Mouse (Mus musculus) forebrain, embryonic 16.5 days (tissue): ENCODE data around the gene Plk1. TPM values are rescaled to one million over a fixed set of nuclear protein-coding genes. Genes with fewer than 3 reads are reported as not detected.
A peak's percentile ranks its signal among the peaks of the same experiment; 100 is the strongest.

Experiments used
- ATAC-seq: fragments of 200-750 bp; cut with Nextera tagmentation; 2 replicates; pipeline ENCODE4 v1.8.0; 2017; ENCODE audit warnings: mild to moderate bottlenecking, moderate library complexity
- H3K27ac ChIP-seq: fragments of 300-500 bp; sonication (generic); 2 replicates; pipeline ENCODE4 v1.5.1; 2014; ENCODE audit warnings: low read length, control low read depth
- H3K27me3 ChIP-seq: fragments of 300-500 bp; sonication (generic); replicated peaks from 2 replicates; pipeline ENCODE4 v1.6.1; 2014; ENCODE audit warnings: low read length; ENCODE audit not compliant: control insufficient read depth, insufficient read depth
- H3K36me3 ChIP-seq: fragments of 300-500 bp; sonication (generic); 2 replicates; pipeline ENCODE4 v1.6.1; 2014; ENCODE audit not compliant: control insufficient read depth, insufficient read depth
- H3K4me1 ChIP-seq: fragments of 300-500 bp; sonication (generic); replicated peaks from 2 replicates; pipeline ENCODE4 v1.6.1; 2014; ENCODE audit warnings: low read length; ENCODE audit not compliant: control insufficient read depth, insufficient read depth
- H3K4me2 ChIP-seq: fragments of 300-500 bp; sonication (generic); 2 replicates; pipeline ENCODE4 v1.6.1; 2014; ENCODE audit warnings: mild to moderate bottlenecking, low read length, control low read depth
- H3K4me3 ChIP-seq: fragments of 300-500 bp; sonication (generic); replicated peaks from 2 replicates; pipeline ENCODE4 v1.5.1; 2014; ENCODE audit warnings: mild to moderate bottlenecking, low read length, control low read depth
- H3K9ac ChIP-seq: fragments of 300-500 bp; sonication (generic); replicated peaks from 2 replicates; pipeline ENCODE4 v1.6.1; 2014; ENCODE audit warnings: low read depth, low read length, control low read depth
- H3K9me3 ChIP-seq: fragments of 300-500 bp; sonication (generic); 2 replicates; pipeline ENCODE4 v1.6.1; 2016; ENCODE audit warnings: low read length; ENCODE audit not compliant: control insufficient read depth
- WGBS: fragments of 180-500 bp; shearing (Covaris S2); extraction: QIAGEN DNeasy Blood & Tissue Kit; methylation state at CpG from one replicate; pipeline ENCODE4 v1.1.7; 2014; 5-methylcytosine and 5-hydroxymethylcytosine counted together
- polyA plus RNA-seq: library from polyadenylated mRNA; unstranded; fragments of >200 nt; fragmentation: Nextera tagmentation; extraction: Ambion mirVana; gene quantifications from 2 replicates; pipeline ENCODE4 v1.2.1, GENCODE M21; 2015

Gene Plk1
- polyA plus RNA-seq, 1 experiment from 2014 or later: 46.2 TPM

- no peak overlapping the region for H3K9ac ChIP-seq
- ATAC-seq: no peak
These were observed 49.2 kb downstream of the Plk1 start for GRCm38 (mm10) chr7:122208276-122209021.

GRCm38 (mm10) chr7:122219315-122219801 lies 60.1 kb downstream of the Plk1 start, which contains the start of gene Chp2:
Gene Chp2, plus strand, starts transcription at chr7:122219496.
- H3K36me3 ChIP-seq: no peaks in the 10 kb centered on the region
- H3K9me3 ChIP-seq: no peaks in the 10 kb centered on the region
- H3K4me1 ChIP-seq: peaks cover 3% of the 10 kb centered on the region; the same call in 1 of the 2 replicates
- 29% methylated on average over 20 of the region's 20 CpGs for WGBS
- no peak for ATAC-seq
- no peak within 1 kb of the TSS for H3K9ac ChIP-seq
- peak within 1 kb of the TSS; percentile 13; the same call in 1 of the 2 replicates for H3K4me3 ChIP-seq
- H3K27me3 ChIP-seq: no peaks in the 10 kb centered on the region
- H3K27ac ChIP-seq: no peak within 1 kb of the TSS
- H3K4me2 ChIP-seq: peak within 1 kb of the TSS; percentile 40

More at GRCm38 (mm10) chr7:122208276-122209021, 49.2 kb downstream of the Plk1 start:
- Histone ChIP-seq H3K9me3 (no peaks in the 10 kb centered on the region), H3K4me1 (no peaks in the 10 kb centered on the region), H3K4me3 (no peak overlapping the region), H3K27me3 (no peaks in the 10 kb centered on the region), H3K27ac (no peak overlapping the region), H3K4me2 (no peak overlapping the region), H3K36me3 (no peaks in the 10 kb centered on the region)
- 61% methylated on average over 7 of the region's 7 CpGs for WGBS

Other genes starting within 250 kb of the Plk1 start
- 19.8 and 25.9 TPM in 2 replicates for gene Cog7, start 177.7 kb upstream of the Plk1 start, polyA plus RNA-seq
- gene Gga2, start 138.2 kb upstream of the Plk1 start, polyA plus RNA-seq: 67.0 and 69.0 TPM in 2 replicates
- 63.8 and 65.6 TPM in 2 replicates for gene Ubfd1, start 92.3 kb upstream of the Plk1 start, polyA plus RNA-seq
- 10.9 and 12.1 TPM in 2 replicates for gene Ears2, start 92.2 kb upstream of the Plk1 start, polyA plus RNA-seq
- gene Ndufab1, start 57.6 kb upstream of the Plk1 start, polyA plus RNA-seq: 530 and 550 TPM in 2 replicates
- 8.8 and 9.2 TPM in 2 replicates for gene Palb2, start 26.5 kb upstream of the Plk1 start, polyA plus RNA-seq
- 161 and 170 TPM in 2 replicates for gene Dctn5, start 26.4 kb upstream of the Plk1 start, polyA plus RNA-seq
- 0.37 and 1.7 TPM in 2 replicates for gene Ern2, start 26.8 kb downstream of the Plk1 start, polyA plus RNA-seq
- 0.57 and 1.2 TPM in 2 replicates for gene Chp2, start 60.1 kb downstream of the Plk1 start, polyA plus RNA-seq
- 50.2 and 60.9 TPM in 2 replicates for gene Prkcb, start 129.3 kb downstream of the Plk1 start, polyA plus RNA-seq